Mouse (Mus musculus) granulocyte monocyte progenitor cell, adult 5-6 weeks (primary cell): ENCODE data around the gene Tent4a. TPM values are rescaled to one million over a fixed set of nuclear protein-coding genes. Genes with fewer than 3 reads are reported as not detected.

Experiments
- ATAC-seq: replicated peaks from 2 replicates; pipeline ENCODE4 v1.8.0; 2016; ENCODE audit warnings: mild to moderate bottlenecking, moderate TSS enrichment, inconsistent platforms; ENCODE audit not compliant: poor library complexity, severe bottlenecking
- total RNA-seq, 2 experiments: library from RNA; stranded (forward) in 1 of 2; stranded (reverse) in 1 of 2; fragments of 200-712, 200-1000 nt in 1 of 2; fragments of >200 nt in 1 of 2; fragmentation: Nextera tagmentation in 1 of 2; gene quantifications; 2 replicates each; pipeline ENCODE4 v1.2.3; 2014 to 2017

The Tent4a gene
- total RNA-seq, 2 experiments from 2014 or later: 9.0 to 11.4 TPM

DNA sequence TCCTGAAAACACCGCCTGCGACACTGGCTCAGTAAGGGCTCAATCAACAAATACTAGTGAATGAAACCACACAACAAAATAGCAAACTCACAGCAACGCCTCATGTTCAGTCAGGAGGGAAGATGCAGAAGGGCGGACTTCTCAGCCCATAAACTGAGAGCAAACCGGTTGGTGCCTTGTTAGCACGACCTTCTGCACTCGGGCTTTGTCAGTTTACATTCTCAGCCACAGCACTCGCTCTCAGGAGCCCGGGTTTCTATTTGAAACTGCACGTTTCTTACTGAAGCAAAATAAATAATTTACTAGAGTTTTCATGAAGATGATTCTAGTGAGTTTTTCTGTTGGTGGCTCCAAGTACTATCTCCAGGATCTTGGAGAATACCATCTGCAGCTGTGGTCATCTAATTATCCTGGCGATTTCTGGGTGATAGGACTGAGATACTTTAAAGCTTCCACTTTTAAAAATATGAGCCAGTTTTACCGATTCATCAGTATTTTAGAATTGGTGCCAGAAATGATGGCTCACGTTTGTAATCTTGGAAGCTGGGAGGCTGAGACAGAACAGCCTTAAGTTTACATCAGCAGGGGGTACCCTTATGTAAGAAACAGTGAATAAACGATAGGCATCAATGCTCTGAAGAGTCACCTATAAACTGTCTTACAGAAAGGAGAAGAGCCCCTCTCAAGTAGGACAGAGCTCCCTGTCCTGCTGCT is 10.8 kb downstream of the Tent4a start:
- ATAC-seq: no peak

DNA sequence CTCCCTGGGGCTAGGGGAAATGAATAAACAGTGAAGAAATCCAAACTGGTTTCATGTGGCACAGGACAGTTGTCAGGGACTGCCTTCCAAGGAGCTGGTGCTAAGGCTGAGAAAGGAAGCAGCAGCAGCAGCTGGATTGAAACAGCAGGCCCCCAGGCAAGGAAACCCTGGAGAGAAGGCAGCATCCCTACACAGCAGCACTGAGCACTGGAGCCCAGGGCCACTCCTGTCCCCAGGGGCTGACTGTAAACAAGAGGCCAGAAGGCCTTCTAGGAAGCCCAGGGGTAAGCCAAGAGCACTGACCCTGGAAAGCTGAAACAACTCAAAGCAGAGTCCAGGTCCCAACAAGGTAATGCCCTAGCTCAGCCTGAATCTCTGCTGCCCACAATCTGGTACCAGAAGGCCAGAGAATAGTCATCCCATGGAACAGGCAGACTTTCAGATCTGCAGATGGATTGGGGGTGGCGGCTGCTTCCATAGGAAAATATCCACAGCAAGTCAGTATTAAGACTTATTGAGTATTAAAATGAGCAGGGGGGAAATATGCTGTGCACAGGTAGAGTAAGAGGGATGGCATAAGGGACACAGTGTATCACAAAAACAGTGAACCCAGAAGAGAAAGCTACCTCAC is 12.1 kb downstream of the Tent4a start:
- no peak for ATAC-seq

DNA sequence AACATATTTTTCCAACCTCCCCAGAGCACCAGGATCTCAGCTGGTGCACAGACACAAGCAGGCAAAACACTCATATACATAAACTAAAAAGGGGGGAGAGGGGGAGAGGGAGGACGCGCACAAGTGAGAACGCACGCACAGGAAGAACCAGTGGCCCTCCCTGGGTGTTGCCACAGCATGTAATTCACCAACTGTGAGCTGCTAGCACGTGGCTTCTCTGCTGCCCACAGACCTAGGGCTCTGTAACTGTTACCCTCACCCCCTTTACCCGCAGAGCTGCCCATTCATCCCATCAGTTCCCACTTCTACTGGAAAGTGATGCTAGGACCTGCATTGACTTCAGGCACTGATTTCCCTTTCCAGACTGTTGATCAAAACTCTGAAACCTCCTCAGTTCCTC is 15.3 kb downstream of the Tent4a start:
- ATAC-seq: peak; percentile 72

DNA sequence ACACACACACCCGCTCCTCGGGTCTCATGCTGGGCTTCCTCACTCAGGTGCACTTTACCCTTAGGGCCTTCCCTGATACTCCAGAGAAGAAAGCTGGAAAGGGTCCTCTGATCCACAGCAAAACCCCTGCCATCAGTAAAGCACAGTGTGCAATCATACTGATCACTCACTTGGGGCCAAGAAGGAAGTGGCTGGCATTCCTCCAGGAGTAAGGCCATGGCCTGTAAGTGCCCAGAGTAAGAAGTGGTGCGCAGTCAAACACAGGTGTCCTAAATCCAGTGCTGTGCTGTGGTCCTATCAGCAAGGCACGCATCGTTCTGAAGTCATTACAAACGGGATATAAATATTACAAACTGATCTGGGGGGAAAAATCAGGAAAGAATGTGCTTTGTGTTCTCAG is 17.0 kb downstream of the Tent4a start:
- ATAC-seq: no peak

DNA sequence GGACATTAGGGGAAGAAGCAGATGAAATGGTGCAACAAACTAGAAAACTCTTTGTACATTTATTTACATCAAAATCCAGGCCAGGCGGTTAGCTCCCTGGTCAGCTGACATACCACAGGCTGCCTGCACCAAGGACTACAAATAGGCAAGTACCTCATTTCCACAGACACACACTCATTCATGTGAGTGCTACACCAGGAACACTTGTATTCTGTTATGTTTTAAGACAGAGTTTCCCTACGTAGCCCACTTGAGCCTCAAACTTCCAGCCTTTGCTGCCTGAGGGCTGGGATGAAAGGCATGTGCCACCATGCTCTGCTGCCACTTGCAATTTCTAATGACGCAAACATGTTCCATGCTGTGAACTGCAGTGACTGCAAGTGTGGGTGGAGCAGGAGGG is 19.3 kb downstream of the Tent4a start:
- ATAC-seq: no peak

DNA sequence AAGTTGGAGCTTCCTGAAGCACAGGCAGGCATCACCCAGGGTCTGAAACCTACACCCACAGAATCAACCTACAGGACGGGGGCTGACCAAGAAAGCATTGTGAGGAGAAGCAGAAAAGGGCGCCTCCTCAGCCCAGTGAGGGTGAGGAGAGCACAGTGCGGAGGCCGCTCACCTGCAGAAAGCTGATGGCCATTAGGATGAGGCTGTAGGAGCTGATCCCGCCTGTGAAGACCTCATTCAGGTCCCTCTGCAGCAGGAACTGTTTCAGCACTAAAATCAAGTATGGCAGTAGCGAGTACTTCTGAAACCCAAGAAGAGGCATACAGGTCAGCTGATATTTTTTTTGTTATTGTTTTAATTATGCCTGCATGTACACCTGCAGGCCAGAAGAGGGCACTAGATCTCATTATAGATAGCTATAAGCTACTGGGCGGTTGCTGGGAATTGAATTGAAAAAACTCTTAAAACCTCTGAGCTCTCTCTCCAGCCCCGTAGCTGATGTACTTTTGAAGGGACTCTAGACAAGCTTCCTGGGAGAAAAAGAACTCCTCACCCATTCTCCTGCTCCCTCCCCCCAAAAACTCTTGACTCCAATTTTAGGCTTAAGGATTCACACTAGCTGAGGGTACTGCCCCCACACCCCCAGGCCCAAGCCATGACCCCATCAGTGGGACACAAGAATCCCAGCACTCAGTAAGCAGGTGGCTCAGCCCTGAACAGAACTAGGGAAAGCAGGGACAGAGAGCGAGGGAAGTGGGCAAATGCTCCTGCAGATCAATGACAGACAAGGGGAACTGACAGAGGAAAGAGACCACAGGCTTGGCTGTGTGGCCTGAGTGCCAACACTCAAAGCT is 24.8 kb downstream of the Tent4a start:
- peak; percentile 55 for ATAC-seq

DNA sequence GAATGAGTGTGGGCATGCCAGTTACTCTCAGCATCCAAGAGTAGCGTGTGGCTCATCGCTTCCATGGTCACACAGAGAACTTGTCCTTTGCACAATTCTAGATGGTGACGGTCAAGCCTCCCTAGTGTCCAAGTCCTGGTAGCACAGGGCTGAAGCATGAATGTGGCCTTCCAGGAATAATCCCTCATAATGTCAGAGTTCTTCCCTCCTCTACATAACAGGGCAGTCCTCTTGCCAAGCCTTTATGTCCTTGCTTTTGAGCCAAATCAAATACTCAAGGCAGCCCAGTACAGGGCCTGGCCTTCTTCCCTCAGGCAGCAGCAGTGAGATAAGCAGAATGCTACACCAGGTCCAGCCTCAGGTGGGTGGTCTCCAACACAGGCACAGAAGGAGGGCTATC is 26.8 kb downstream of the Tent4a start:
- no peak for ATAC-seq

DNA sequence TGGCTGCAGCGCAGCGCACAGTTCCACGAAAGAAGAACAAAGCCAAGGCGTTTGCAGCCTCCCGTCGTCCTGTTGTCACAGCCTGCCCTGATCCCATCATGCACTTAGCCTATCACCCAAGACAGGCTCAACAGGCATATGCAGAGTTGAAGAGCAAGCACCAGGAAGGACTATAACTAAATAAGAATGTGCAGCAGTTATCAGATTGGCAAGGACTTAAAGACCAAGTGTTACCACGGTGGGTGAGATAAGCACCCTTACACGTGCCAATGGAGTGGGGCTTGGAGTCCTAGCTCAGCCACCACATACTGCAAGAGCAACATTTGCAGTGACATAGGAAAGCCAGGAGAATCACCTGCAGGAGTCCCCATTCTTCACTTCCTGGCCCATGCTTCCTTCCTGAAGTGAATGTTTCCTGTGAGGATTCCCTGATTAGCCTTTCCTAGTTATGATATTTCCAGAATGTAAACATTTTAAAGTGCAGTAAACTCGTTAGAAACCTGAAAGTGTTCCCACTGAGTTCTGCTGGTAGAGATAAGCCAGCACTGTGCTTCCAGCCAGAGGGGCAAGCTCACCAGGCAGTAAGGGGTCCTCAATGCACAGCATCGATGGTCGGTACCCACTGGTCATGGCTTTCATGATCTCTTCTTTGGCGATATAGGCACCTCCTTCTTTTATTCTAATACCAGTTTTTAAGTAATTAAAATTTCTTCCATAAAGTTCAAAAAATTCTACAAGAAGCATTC is 27.9 kb downstream of the Tent4a start:
- no peak for ATAC-seq

DNA sequence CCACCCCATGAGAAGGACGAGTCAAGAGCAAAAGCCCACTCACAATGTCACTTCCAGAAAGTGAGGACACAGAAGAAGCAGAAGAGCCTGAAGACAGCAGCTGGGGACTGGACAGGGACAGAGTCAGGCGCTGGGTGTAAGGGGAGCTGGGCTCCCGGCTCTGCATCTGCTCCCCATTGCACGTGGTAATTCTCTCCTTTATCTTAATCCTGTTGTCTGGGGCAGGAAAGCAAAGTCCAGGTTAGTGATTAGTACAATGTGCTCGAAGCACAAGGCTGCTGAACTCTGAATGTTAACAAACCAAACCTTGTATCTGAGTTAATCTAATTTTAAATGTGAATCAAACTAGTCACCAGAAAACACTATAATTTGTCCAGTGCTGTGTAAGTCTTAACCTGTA is 31.6 kb downstream of the Tent4a start:
- ATAC-seq: no peak

DNA sequence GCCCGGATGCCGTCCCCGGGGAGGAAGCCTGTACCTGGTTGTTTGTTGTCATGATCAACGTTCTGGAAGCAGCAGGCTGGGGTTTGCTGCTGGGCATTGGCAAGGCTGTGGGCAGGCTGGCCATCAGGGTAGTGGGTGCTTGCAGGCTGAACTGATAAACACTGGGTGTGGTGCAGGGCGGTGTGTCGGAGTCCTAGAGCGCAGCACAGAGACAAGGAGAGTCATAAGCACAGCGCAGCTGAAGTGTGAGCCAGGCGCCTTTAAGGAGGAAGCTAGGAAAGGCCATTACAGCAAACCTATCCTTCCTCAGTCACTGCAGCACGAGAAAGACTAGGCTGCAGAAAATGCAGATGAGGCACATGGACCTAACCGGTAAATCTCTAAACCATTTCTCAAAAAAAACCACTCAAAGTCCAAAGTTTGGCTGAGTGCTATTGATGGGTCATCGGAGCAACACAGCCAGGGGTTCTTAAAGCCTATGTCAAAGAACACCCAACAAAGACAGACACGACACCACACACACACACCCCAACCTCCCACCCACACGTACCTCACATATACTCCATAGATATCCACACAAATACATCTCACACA is 32.2 kb downstream of the Tent4a start:
- no peak for ATAC-seq

DNA sequence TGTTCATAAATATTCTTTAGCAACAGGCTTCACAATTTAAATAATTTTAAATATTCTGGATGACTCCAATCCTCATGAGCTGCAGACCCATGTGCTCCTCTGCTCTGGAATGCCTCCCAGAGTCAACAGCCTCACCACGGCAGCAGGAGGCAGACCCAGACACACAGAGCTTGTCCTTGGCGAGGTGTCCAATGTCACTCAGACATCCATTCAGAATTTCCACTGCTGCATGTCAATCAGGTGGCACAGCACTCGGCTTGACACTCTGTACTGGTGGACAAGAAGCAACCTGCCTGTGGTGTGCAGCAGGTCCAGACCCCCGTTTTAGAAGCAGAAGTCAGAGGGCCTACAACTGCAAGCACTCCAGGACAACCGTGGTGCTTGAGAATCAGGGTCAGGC is 36.1 kb downstream of the Tent4a start:
- no peak for ATAC-seq

DNA sequence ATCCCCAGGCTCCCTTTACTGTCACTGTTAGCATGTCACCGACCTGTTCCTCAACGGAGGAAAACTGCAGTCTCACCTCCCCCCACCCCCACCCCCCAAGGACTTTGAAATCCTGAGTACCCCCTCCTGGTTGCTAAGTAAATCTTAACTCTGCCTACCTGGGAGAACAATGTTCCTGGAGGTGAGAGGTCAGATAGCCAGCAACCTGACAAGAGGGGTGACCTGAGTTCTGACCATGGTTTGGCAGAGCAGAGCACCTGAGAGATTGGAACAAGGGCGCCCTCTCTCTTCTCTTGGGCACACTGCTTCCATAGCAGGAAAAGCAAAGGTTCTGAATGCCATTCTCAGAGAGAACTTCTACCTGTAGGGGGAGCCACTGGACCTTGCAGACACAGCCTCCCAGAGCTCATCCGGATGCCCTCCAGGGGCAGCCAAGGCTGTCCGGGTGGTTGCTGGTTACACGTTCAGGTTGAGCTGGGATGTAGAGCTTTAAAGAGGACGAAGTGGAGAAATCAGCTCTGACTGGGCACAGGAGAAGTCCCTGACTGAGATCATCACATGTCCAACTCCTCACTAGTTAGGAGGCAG is 41.4 kb downstream of the Tent4a start:
- ATAC-seq: peak; percentile 76

DNA sequence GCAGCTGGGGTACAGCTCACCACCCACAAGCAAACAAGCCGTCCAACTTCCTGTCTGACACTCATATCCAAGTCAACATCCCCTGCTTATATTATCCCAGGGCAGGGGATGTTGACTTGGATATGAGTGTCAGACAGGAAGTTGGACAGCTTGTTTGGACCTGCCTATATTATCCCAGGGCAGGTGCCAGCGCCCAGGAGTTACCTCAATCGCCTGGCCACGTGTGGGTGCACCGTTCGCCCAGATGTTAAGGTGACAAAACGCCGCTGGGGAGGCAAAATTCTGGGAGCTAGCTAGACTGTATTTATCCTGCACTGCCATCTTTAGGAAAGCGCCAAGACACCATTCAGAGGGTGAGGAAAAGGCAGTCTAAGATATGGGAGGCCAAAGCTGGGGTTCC is 44.6 kb downstream of the Tent4a start:
- no peak for ATAC-seq

DNA sequence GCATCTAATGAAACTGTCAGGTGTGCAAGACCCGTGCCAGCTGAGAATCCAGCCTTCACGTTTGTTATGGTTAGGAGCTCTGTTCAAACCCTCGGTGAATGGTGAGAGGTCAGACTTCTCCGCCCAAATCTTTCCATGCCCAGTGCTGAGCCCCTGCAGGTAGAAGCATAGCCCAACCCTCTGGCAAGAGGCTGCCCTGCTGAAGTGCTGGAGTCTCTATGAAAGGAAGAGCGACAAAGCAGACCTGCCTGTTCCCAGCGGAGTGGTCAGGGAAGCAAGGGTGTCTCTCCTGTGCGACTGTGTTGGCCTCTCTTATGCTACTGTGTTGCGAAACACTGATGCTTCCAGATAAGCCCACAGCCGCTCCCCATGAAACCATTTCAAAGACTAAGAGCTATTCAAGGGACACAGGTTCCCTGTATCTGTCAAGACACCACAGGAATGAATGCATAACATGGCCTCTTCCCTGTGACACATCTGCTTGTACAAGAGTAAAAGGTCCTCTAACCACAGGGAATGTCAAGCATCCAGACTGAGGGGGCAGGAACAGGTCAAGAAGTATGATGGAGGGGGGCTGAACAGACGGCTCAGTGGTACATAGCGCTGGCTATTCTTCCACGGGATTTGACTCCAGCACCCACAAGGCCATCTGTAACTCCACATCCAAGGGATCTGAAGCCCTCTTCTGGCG is 45.7 kb downstream of the Tent4a start:
- ATAC-seq: peak; percentile 33; the same call in 1 of the 2 replicates

DNA sequence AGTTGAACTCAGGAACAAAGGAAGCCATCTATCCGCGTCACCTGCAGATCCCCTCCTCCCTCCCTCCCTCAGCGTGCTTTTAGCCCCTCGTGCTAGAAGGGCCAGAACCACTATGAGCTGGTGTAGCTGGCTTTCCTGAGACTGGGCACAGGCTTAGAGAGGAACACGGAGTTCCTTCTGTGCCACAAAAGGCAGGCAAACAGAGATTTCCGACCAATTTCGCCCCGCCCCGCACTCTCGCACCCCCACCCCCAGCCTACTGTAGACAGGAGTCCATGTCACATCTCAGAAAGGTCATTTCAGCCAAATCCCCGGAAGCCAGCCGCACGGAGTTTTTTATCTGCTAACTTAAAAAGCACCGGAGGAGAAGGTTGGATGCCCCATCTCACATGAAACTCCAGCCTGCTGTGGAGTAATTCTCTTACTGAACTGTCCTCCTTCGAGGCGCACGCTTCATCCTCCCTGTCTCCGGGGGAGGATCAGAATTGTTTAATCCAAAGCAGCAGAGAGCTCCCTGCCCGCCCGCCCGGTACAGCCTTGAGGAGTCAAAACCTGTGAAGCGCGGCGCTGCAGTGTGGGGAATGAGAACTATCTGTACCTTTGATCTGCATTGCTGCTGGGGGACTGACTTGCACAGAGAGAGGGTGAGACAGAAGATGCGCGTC is 46.7 kb downstream of the Tent4a start:
- no peak for ATAC-seq

DNA sequence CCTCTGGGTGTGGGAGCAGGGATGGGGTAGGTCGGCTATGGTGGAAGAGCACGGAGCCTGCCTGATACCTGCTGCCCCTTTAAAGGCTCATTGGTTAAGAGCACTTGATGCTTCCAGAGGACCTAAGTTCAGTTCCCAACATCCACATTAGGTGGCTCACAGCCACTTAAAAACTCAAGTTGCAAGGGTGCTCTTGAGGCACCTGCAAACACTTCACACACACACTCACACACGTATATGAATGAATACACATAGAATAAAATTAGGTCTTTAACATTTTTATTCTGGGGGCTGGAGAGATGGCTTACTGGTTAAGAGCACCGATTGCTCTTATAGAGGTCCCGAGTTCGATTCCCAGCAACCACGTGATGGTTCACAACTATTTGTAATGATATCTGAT is 47.3 kb downstream of the Tent4a start:
- no peak for ATAC-seq

DNA sequence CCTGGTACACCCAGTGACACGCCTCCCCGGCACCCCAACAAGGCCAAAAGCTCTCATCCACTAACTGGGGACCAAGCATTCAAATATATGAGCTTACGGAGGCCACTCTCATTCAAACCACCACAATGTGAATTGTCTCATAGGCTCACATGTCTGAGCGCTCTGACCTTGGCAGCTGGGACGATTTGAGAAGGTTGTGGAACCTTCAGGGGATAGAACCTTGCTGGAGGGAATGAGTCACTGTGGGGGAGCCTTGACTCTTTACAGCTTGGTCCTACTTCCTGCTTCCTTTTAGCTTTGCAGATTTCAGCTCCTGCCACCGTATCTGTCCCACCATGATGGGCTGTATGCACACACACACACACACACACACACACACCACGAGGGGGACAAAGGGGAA is 48.6 kb downstream of the Tent4a start:
- ATAC-seq: no peak

DNA sequence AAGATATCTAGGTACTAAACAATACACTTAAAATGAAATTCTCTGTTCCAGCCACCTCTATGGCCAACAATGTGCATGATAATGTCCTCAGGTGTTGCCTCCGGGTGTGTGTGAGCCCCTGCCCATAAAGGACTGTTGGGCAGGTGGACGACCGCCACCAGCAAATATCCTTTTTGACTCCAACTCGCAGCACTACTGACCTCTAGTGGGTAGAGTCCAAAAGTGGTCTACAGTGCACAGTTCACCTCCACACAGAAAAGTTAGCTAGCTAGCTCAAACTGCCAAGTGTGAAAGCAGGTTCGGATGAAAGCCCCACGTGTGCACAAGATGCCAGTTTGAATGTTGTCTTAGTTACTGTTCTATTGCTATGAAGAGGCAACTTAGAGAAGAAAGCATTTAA is 49.1 kb downstream of the Tent4a start:
- 0 out of 2 replicates have a peak, but pooled peaks have one; percentile 33 for ATAC-seq

DNA sequence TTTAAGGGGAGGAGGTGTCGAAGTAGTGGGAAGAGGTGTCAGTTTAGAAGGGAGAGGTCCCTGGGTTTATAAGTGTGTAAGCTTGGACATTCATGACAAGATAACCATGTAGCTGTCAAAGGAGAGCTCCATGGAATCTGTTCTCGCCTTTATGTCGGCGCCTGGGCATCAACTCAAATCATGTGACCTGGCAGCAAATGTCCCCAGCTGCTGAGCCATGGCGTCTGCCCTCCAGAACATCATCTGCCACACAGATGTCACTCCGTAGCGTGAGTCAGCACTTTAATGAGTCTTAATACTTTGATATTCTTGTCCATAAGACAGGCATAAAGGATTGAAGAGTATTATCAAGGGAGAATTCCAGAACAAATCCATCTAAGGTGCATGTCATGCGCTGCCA is 51.7 kb downstream of the Tent4a start:
- ATAC-seq: no peak
